Mouse (Mus musculus) hindbrain, embryonic 15.5 days (tissue): ENCODE results near the gene Gm19668. TPM values are rescaled to one million over a fixed set of nuclear protein-coding genes. Genes with fewer than 3 reads are reported as not detected.
A peak's percentile ranks its signal among the peaks of the same experiment; 100 is the strongest.

ENCODE experiments used
- ATAC-seq: fragments of 200-750 bp; cut with Nextera tagmentation; 2 replicates; pipeline ENCODE4 v1.8.0; 2017; ENCODE audit warnings: low read depth, moderate number of reproducible peaks, moderate TSS enrichment; ENCODE audit not compliant: low FRiP score
- H3K27ac ChIP-seq: fragments of 300-500 bp; sonication (generic); replicated peaks from 2 replicates; pipeline ENCODE4 v1.5.1; 2015; ENCODE audit warnings: mild to moderate bottlenecking, inconsistent platforms
- H3K27me3 ChIP-seq: fragments of 300-500 bp; sonication (generic); 2 replicates; pipeline ENCODE4 v1.6.1; 2015; ENCODE audit warnings: control low read depth, inconsistent platforms
- H3K36me3 ChIP-seq: fragments of 300-500 bp; sonication (generic); 2 replicates; pipeline ENCODE4 v1.6.1; 2015; ENCODE audit warnings: control low read depth, inconsistent platforms
- H3K4me1 ChIP-seq: fragments of 300-500 bp; sonication (generic); replicated peaks from 2 replicates; pipeline ENCODE4 v1.6.1; 2015; ENCODE audit warnings: control low read depth, inconsistent platforms
- H3K4me2 ChIP-seq: fragments of 300-500 bp; sonication (generic); 2 replicates; pipeline ENCODE4 v1.6.1; 2015; ENCODE audit warnings: moderate library complexity, mild to moderate bottlenecking, inconsistent platforms
- H3K4me3 ChIP-seq: fragments of 300-500 bp; sonication (generic); 2 replicates; pipeline ENCODE4 v1.5.1; 2015; ENCODE audit warnings: mild to moderate bottlenecking, inconsistent platforms
- H3K9ac ChIP-seq: fragments of 300-500 bp; sonication (generic); 2 replicates; pipeline ENCODE4 v1.6.1; 2015; ENCODE audit warnings: inconsistent platforms
- H3K9me3 ChIP-seq: fragments of 300-500 bp; sonication (generic); 2 replicates; pipeline ENCODE4 v1.6.1; 2016; ENCODE audit warnings: control low read depth, inconsistent platforms
- WGBS: fragments of 180-500 bp; shearing (Covaris S2); methylation state at CpG from one replicate; pipeline ENCODE4 v1.1.7; 2015; 5-methylcytosine and 5-hydroxymethylcytosine counted together
- polyA plus RNA-seq: library from polyadenylated mRNA; unstranded; fragments of >200 nt; fragmentation: Nextera tagmentation; extraction: Ambion mirVana; gene quantifications from 2 replicates; pipeline ENCODE4 v1.2.1, GENCODE M21; 2015

Gene Gm19668
- not detected in 2 replicates for polyA plus RNA-seq

- no peak within 1 kb of the TSS for H3K4me2 ChIP-seq
- WGBS = 53% methylated on average over 8 of the region's 8 CpGs
- no peak for ATAC-seq
- no peak within 1 kb of the TSS for H3K27ac ChIP-seq
- no peak within 1 kb of the TSS for H3K4me3 ChIP-seq
- H3K9ac ChIP-seq = no peak within 1 kb of the TSS
- H3K4me1 ChIP-seq = no peaks in the 10 kb centered on the region
- no peaks in the 10 kb centered on the region for H3K9me3 ChIP-seq
- H3K36me3 ChIP-seq = no peaks in the 10 kb centered on the region
- no peaks in the 10 kb centered on the region for H3K27me3 ChIP-seq
Observed at GRCm38 (mm10) chr10:77798921-77799508, at the start of gene Gm19668. Gene Gm19668, minus strand, starts transcription at chr10:77799133.

- no peak for ATAC-seq
- Histone ChIP-seq H3K36me3 (no peaks in the 10 kb centered on the region), H3K4me1 (no peaks in the 10 kb centered on the region), H3K4me2 (no peak overlapping the region), H3K27ac (no peak overlapping the region), H3K9ac (no peak overlapping the region), H3K27me3 (no peaks in the 10 kb centered on the region), H3K9me3 (peaks cover 12% of the 10 kb centered on the region; the same call in 1 of the 2 replicates), H3K4me3 (no peak overlapping the region)
- WGBS = 87% methylated on average over 2 of the region's 2 CpGs
Observed at GRCm38 (mm10) chr10:77847538-77847937, 48.6 kb upstream of the Gm19668 start.

GRCm38 (mm10) chr10:77846961-77847360, 48.0 kb upstream of the Gm19668 start:
- Histone ChIP-seq H3K36me3 (no peaks in the 10 kb centered on the region), H3K27ac (no peak overlapping the region), H3K27me3 (no peaks in the 10 kb centered on the region), H3K4me1 (no peaks in the 10 kb centered on the region), H3K9ac (no peak overlapping the region), H3K4me2 (no peak overlapping the region), H3K9me3 (peaks cover 12% of the 10 kb centered on the region; the same call in 1 of the 2 replicates), H3K4me3 (no peak overlapping the region)
- WGBS = 22% methylated on average over 2 of the region's 2 CpGs
- no peak for ATAC-seq

GRCm38 (mm10) chr10:77846503-77846902, 47.6 kb upstream of the Gm19668 start, which contains the start of gene Gm36176:
Gene Gm36176, plus strand, starts transcription at chr10:77846803.
- Histone ChIP-seq H3K9ac (no peak within 1 kb of the TSS), H3K4me1 (no peaks in the 10 kb centered on the region), H3K27me3 (no peaks in the 10 kb centered on the region), H3K36me3 (no peaks in the 10 kb centered on the region), H3K27ac (no peak within 1 kb of the TSS), H3K4me2 (no peak within 1 kb of the TSS), H3K9me3 (peaks cover 12% of the 10 kb centered on the region; the same call in 1 of the 2 replicates), H3K4me3 (no peak within 1 kb of the TSS)
- ATAC-seq = no peak
- 80% methylated on average over 3 of the region's 3 CpGs for WGBS

- H3K27ac ChIP-seq = no peak overlapping the region
- peaks cover 6% of the 10 kb centered on the region; the same call in 1 of the 2 replicates for H3K9me3 ChIP-seq
- H3K27me3 ChIP-seq = no peaks in the 10 kb centered on the region
- no peak overlapping the region for H3K9ac ChIP-seq
- no peaks in the 10 kb centered on the region for H3K36me3 ChIP-seq
- H3K4me2 ChIP-seq = no peak overlapping the region
- no peaks in the 10 kb centered on the region for H3K4me1 ChIP-seq
- no peak for ATAC-seq
- no peak overlapping the region for H3K4me3 ChIP-seq
- WGBS = 82% methylated on average over 6 of the region's 6 CpGs
Observed at GRCm38 (mm10) chr10:77839006-77839405, 40.1 kb upstream of the Gm19668 start.

GRCm38 (mm10) chr10:77835647-77836046, 36.7 kb upstream of the Gm19668 start, which contains the start of gene Krtap10-10:
Gene Krtap10-10, plus strand, starts transcription at chr10:77835947.
- H3K4me3 ChIP-seq = no peak within 1 kb of the TSS
- no peaks in the 10 kb centered on the region for H3K9me3 ChIP-seq
- no peak within 1 kb of the TSS for H3K9ac ChIP-seq
- no peaks in the 10 kb centered on the region for H3K27me3 ChIP-seq
- WGBS = 63% methylated on average over 9 of the region's 9 CpGs
- H3K4me2 ChIP-seq = no peak within 1 kb of the TSS
- no peaks in the 10 kb centered on the region for H3K4me1 ChIP-seq
- ATAC-seq = no peak
- no peaks in the 10 kb centered on the region for H3K36me3 ChIP-seq
- no peak within 1 kb of the TSS for H3K27ac ChIP-seq

GRCm38 (mm10) chr10:77826951-77827350, 28.0 kb upstream of the Gm19668 start, which contains the start of gene Krtap10-4:
Gene Krtap10-4, minus strand, starts transcription at chr10:77827095.
- Histone ChIP-seq H3K27ac (no peak within 1 kb of the TSS), H3K4me2 (no peak within 1 kb of the TSS), H3K36me3 (no peaks in the 10 kb centered on the region), H3K9me3 (peaks cover 3% of the 10 kb centered on the region; the same call in 1 of the 2 replicates), H3K9ac (no peak within 1 kb of the TSS), H3K27me3 (no peaks in the 10 kb centered on the region), H3K4me3 (no peak within 1 kb of the TSS), H3K4me1 (no peaks in the 10 kb centered on the region)
- WGBS = 71% methylated on average over 6 of the region's 6 CpGs
- no peak for ATAC-seq

GRCm38 (mm10) chr10:77819203-77819602, 20.3 kb upstream of the Gm19668 start:
- no peak overlapping the region for H3K27ac ChIP-seq
- no peak overlapping the region for H3K9ac ChIP-seq
- H3K4me3 ChIP-seq = no peak overlapping the region
- H3K4me2 ChIP-seq = no peak overlapping the region
- H3K27me3 ChIP-seq = no peaks in the 10 kb centered on the region
- no peak for ATAC-seq
- H3K36me3 ChIP-seq = no peaks in the 10 kb centered on the region
- H3K4me1 ChIP-seq = 0 out of 2 replicates have a peak, but pooled peaks cover 4% of the 10 kb centered on the region
- H3K9me3 ChIP-seq = peaks cover 3% of the 10 kb centered on the region; the same call in 1 of the 2 replicates
- 54% methylated on average over 4 of the region's 4 CpGs for WGBS

GRCm38 (mm10) chr10:77818523-77818922, 19.6 kb upstream of the Gm19668 start:
- ATAC-seq = peak; percentile 63; the same call in 1 of the 2 replicates
- 98% methylated on average over 4 of the region's 4 CpGs for WGBS
- Histone ChIP-seq H3K9ac (no peak overlapping the region), H3K9me3 (peaks cover 3% of the 10 kb centered on the region; the same call in 1 of the 2 replicates), H3K4me3 (no peak overlapping the region), H3K27ac (no peak overlapping the region), H3K36me3 (no peaks in the 10 kb centered on the region), H3K4me1 (0 out of 2 replicates have a peak, but pooled peaks cover 4% of the 10 kb centered on the region), H3K4me2 (no peak overlapping the region), H3K27me3 (no peaks in the 10 kb centered on the region)

GRCm38 (mm10) chr10:77815514-77815913, 16.6 kb upstream of the Gm19668 start:
- no peaks in the 10 kb centered on the region for H3K9me3 ChIP-seq
- no peaks in the 10 kb centered on the region for H3K36me3 ChIP-seq
- no peak overlapping the region for H3K9ac ChIP-seq
- 35% methylated on average over 5 of the region's 5 CpGs for WGBS
- H3K27ac ChIP-seq = no peak overlapping the region
- H3K27me3 ChIP-seq = no peaks in the 10 kb centered on the region
- H3K4me3 ChIP-seq = no peak overlapping the region
- no peak overlapping the region for H3K4me2 ChIP-seq
- ATAC-seq = no peak
- 0 out of 2 replicates have a peak, but pooled peaks cover 4% of the 10 kb centered on the region for H3K4me1 ChIP-seq

- Histone ChIP-seq H3K4me3 (no peak within 1 kb of the TSS), H3K27ac (no peak within 1 kb of the TSS), H3K27me3 (no peaks in the 10 kb centered on the region), H3K9ac (no peak within 1 kb of the TSS), H3K36me3 (no peaks in the 10 kb centered on the region), H3K4me2 (no peak within 1 kb of the TSS), H3K4me1 (0 out of 2 replicates have a peak, but pooled peaks cover 4% of the 10 kb centered on the region), H3K9me3 (no peaks in the 10 kb centered on the region)
- ATAC-seq = no peak
- WGBS = 62% methylated on average over 4 of the region's 4 CpGs
Observed at GRCm38 (mm10) chr10:77814382-77814781, 15.4 kb upstream of the Gm19668 start, which contains the start of gene Gm2696. Gene Gm2696, plus strand, starts transcription at chr10:77814682.

GRCm38 (mm10) chr10:77811743-77812142, 12.8 kb upstream of the Gm19668 start, which contains the start of gene Gm9507:
Gene Gm9507, minus strand, starts transcription at chr10:77811843.
- no peaks in the 10 kb centered on the region for H3K9me3 ChIP-seq
- ATAC-seq = no peak
- no peak within 1 kb of the TSS for H3K4me2 ChIP-seq
- H3K4me1 ChIP-seq = 0 out of 2 replicates have a peak, but pooled peaks cover 4% of the 10 kb centered on the region
- H3K27ac ChIP-seq = no peak within 1 kb of the TSS
- H3K27me3 ChIP-seq = no peaks in the 10 kb centered on the region
- H3K4me3 ChIP-seq = no peak within 1 kb of the TSS
- H3K36me3 ChIP-seq = no peaks in the 10 kb centered on the region
- WGBS = 75% methylated on average over 5 of the region's 5 CpGs
- no peak within 1 kb of the TSS for H3K9ac ChIP-seq
